Mouse (Mus musculus): ENCODE data around the gene Slc30a7. TPM values are rescaled to one million over a fixed set of nuclear protein-coding genes. Genes with fewer than 3 reads are reported as not detected.

Slc30a7 gene
- polyA plus RNA-seq, 1 experiment from 2014 or later: 21.0 TPM

- Histone ChIP-seq H3K27ac (no peak overlapping the region), H3K4me3 (no peak overlapping the region), H3K36me3 (peaks cover 75% of the 10 kb centered on the region), H3K27me3 (ENCODE audit: insufficient read depth, poor library complexity, severe bottlenecking) (no peaks in the 10 kb centered on the region), H3K4me1 (replicated peaks) (no peaks in the 10 kb centered on the region), H3K9me3 (no peaks in the 10 kb centered on the region)
- WGBS: 56% methylated on average over 1 of the region's 1 CpGs
- DNase-seq (ENCODE audit: low spot score): no peak
Observed at GRCm38 (mm10) chr3:115979000-115979399, 28.2 kb downstream of the Slc30a7 start.

- no peaks in the 10 kb centered on the region for H3K9me3 ChIP-seq
- H3K36me3 ChIP-seq: peaks cover 83% of the 10 kb centered on the region
- H3K27me3 ChIP-seq (ENCODE audit: insufficient read depth, poor library complexity, severe bottlenecking): no peaks in the 10 kb centered on the region
- no peaks in the 10 kb centered on the region for H3K4me1 ChIP-seq (replicated peaks)
- no peak for DNase-seq (ENCODE audit: low spot score)
- H3K4me3 ChIP-seq: no peak overlapping the region
- no peak overlapping the region for H3K27ac ChIP-seq
- WGBS: 93% methylated on average over 10 of the region's 10 CpGs
Observed at GRCm38 (mm10) chr3:115974995-115975394, 32.2 kb downstream of the Slc30a7 start.

GRCm38 (mm10) chr3:115974228-115974627, 33.0 kb downstream of the Slc30a7 start:
- Histone ChIP-seq H3K9me3 (no peaks in the 10 kb centered on the region), H3K27ac (no peak overlapping the region), H3K36me3 (peaks cover 82% of the 10 kb centered on the region), H3K4me1 (replicated peaks) (no peaks in the 10 kb centered on the region), H3K27me3 (ENCODE audit: insufficient read depth, poor library complexity, severe bottlenecking) (no peaks in the 10 kb centered on the region), H3K4me3 (no peak overlapping the region)
- no peak for DNase-seq (ENCODE audit: low spot score)
- WGBS: 93% methylated on average over 6 of the region's 6 CpGs

- 93% methylated on average over 14 of the region's 14 CpGs for WGBS
- H3K9me3 ChIP-seq: no peaks in the 10 kb centered on the region
- H3K27ac ChIP-seq: no peak overlapping the region
- H3K27me3 ChIP-seq (ENCODE audit: insufficient read depth, poor library complexity, severe bottlenecking): no peaks in the 10 kb centered on the region
- no peak for DNase-seq (ENCODE audit: low spot score)
- peaks cover 75% of the 10 kb centered on the region for H3K36me3 ChIP-seq
- no peaks in the 10 kb centered on the region for H3K4me1 ChIP-seq (replicated peaks)
- no peak overlapping the region for H3K4me3 ChIP-seq
Observed at GRCm38 (mm10) chr3:115971891-115972646, 35.1 kb downstream of the Slc30a7 start.

GRCm38 (mm10) chr3:115971045-115971785, 36.0 kb downstream of the Slc30a7 start:
- no peak for DNase-seq (ENCODE audit: low spot score)
- WGBS: 94% methylated on average over 20 of the region's 20 CpGs
- Histone ChIP-seq H3K9me3 (no peaks in the 10 kb centered on the region), H3K4me3 (no peak overlapping the region), H3K27me3 (ENCODE audit: insufficient read depth, poor library complexity, severe bottlenecking) (no peaks in the 10 kb centered on the region), H3K36me3 (peaks cover 68% of the 10 kb centered on the region), H3K27ac (no peak overlapping the region), H3K4me1 (replicated peaks) (no peaks in the 10 kb centered on the region)

GRCm38 (mm10) chr3:115968745-115969530, 38.3 kb downstream of the Slc30a7 start:
- H3K9me3 ChIP-seq: no peaks in the 10 kb centered on the region
- no peaks in the 10 kb centered on the region for H3K4me1 ChIP-seq (replicated peaks)
- no peak overlapping the region for H3K4me3 ChIP-seq
- no peak overlapping the region for H3K27ac ChIP-seq
- peaks cover 55% of the 10 kb centered on the region for H3K36me3 ChIP-seq
- no peaks in the 10 kb centered on the region for H3K27me3 ChIP-seq (ENCODE audit: insufficient read depth, poor library complexity, severe bottlenecking)
- no peak for DNase-seq (ENCODE audit: low spot score)
- 92% methylated on average over 10 of the region's 10 CpGs for WGBS

- Histone ChIP-seq H3K27me3 (ENCODE audit: insufficient read depth, poor library complexity, severe bottlenecking) (no peaks in the 10 kb centered on the region), H3K4me1 (replicated peaks) (no peaks in the 10 kb centered on the region), H3K36me3 (peaks cover 26% of the 10 kb centered on the region), H3K9me3 (no peaks in the 10 kb centered on the region), H3K27ac (no peak overlapping the region), H3K4me3 (no peak overlapping the region)
- 79% methylated on average over 5 of the region's 5 CpGs for WGBS
- no peak for DNase-seq (ENCODE audit: low spot score)
Observed at GRCm38 (mm10) chr3:115964071-115964470, 43.1 kb downstream of the Slc30a7 start.

- no peak for DNase-seq (ENCODE audit: low spot score)
- Histone ChIP-seq H3K27ac (no peak overlapping the region), H3K4me1 (replicated peaks) (no peaks in the 10 kb centered on the region), H3K27me3 (ENCODE audit: insufficient read depth, poor library complexity, severe bottlenecking) (no peaks in the 10 kb centered on the region), H3K4me3 (no peak overlapping the region), H3K9me3 (no peaks in the 10 kb centered on the region), H3K36me3 (peaks cover 26% of the 10 kb centered on the region)
- WGBS: 97% methylated on average over 1 of the region's 1 CpGs
Observed at GRCm38 (mm10) chr3:115963597-115963996, 43.6 kb downstream of the Slc30a7 start.

GRCm38 (mm10) chr3:115962028-115962415, 45.2 kb downstream of the Slc30a7 start:
- Histone ChIP-seq H3K36me3 (peaks cover 41% of the 10 kb centered on the region), H3K4me1 (replicated peaks) (no peaks in the 10 kb centered on the region), H3K4me3 (no peak overlapping the region), H3K9me3 (no peaks in the 10 kb centered on the region), H3K27me3 (ENCODE audit: insufficient read depth, poor library complexity, severe bottlenecking) (no peaks in the 10 kb centered on the region), H3K27ac (no peak overlapping the region)
- WGBS: 69% methylated on average over 4 of the region's 4 CpGs
- DNase-seq (ENCODE audit: low spot score): no peak

- 86% methylated on average over 11 of the region's 11 CpGs for whole genome bisulfite sequencing
- no peak overlapping the region for H3K27ac ChIP-seq
- H3K36me3 ChIP-seq: peaks cover 46% of the 10 kb centered on the region
- H3K4me3 ChIP-seq: no peak overlapping the region
- no peaks in the 10 kb centered on the region for H3K27me3 ChIP-seq (ENCODE audit: insufficient read depth, poor library complexity, severe bottlenecking)
- DNase-seq (ENCODE audit: low spot score): no peak
- H3K4me1 ChIP-seq (replicated peaks): no peaks in the 10 kb centered on the region
- no peaks in the 10 kb centered on the region for H3K9me3 ChIP-seq
Observed at GRCm38 (mm10) chr3:115961311-115962027, 45.7 kb downstream of the Slc30a7 start.

GRCm38 (mm10) chr3:115957223-115957622, 50.0 kb downstream of the Slc30a7 start:
- H3K27me3 ChIP-seq (ENCODE audit: insufficient read depth, poor library complexity, severe bottlenecking): no peaks in the 10 kb centered on the region
- no peak overlapping the region for H3K4me3 ChIP-seq
- WGBS: 97% methylated on average over 7 of the region's 7 CpGs
- no peak overlapping the region for H3K27ac ChIP-seq
- no peaks in the 10 kb centered on the region for H3K4me1 ChIP-seq (replicated peaks)
- H3K9me3 ChIP-seq: no peaks in the 10 kb centered on the region
- peaks cover 70% of the 10 kb centered on the region for H3K36me3 ChIP-seq
- DNase-seq (ENCODE audit: low spot score): no peak

- no peaks in the 10 kb centered on the region for H3K27me3 ChIP-seq (ENCODE audit: insufficient read depth, poor library complexity, severe bottlenecking)
- H3K4me1 ChIP-seq (replicated peaks): no peaks in the 10 kb centered on the region
- no peak overlapping the region for H3K4me3 ChIP-seq
- no peaks in the 10 kb centered on the region for H3K9me3 ChIP-seq
- no peak for DNase-seq (ENCODE audit: low spot score)
- WGBS: 72% methylated on average over 3 of the region's 3 CpGs
- H3K27ac ChIP-seq: no peak overlapping the region
- peaks cover 82% of the 10 kb centered on the region for H3K36me3 ChIP-seq
Observed at GRCm38 (mm10) chr3:115953088-115953487, 54.1 kb downstream of the Slc30a7 start.
